Mouse (Mus musculus): ENCODE measurements around the gene Sars2. TPM values are rescaled to one million over a fixed set of nuclear protein-coding genes. Genes with fewer than 3 reads are reported as not detected.

Gene Sars2
- polyA plus RNA-seq, 1 experiment from 2014 or later = 32.8 TPM

DNA sequence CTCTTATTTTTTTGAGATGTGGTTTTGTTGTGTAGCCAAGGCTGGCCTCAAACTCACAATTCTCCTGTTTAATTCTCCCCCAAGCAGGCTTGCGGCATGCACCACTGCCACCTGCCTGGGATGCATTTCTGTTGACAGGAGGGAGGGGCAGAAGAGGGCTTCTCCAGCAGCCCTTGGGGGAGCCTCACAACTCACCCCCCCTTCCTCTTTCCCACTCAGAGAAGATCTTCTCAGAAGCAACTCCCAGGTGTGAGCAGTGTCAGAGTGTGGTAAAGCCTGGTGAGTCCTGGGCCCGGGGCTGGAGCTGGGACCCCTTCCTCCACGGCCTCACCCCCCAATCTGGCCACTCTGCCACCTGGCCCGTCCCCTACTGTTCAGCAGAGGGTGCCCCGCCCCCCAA, 43.4 kb downstream of the Sars2 start:
- Histone ChIP-seq H3K9ac (replicated peaks; ENCODE audit: low read length) (no peak overlapping the region), H3K9me3 (ENCODE audit: low read length) (no peaks in the 10 kb centered on the region), H3K4me3 (ENCODE audit: low read length) (no peak overlapping the region), H3K36me3 (ENCODE audit: insufficient read depth, low read length) (peaks cover 5% of the 10 kb centered on the region; the same call in 1 of the 2 replicates), H3K4me1 (ENCODE audit: insufficient read depth, low read length) (peaks cover 10% of the 10 kb centered on the region), H3K27me3 (ENCODE audit: insufficient read depth, low read length) (no peaks in the 10 kb centered on the region), H3K4me2 (replicated peaks; ENCODE audit: low read depth, low read length) (no peak overlapping the region), H3K27ac (ENCODE audit: low read length) (no peak overlapping the region)
- WGBS = 79% methylated on average over 5 of the region's 5 CpGs
- ATAC-seq (ENCODE audit: low FRiP score, low TSS enrichment) = no peak

DNA sequence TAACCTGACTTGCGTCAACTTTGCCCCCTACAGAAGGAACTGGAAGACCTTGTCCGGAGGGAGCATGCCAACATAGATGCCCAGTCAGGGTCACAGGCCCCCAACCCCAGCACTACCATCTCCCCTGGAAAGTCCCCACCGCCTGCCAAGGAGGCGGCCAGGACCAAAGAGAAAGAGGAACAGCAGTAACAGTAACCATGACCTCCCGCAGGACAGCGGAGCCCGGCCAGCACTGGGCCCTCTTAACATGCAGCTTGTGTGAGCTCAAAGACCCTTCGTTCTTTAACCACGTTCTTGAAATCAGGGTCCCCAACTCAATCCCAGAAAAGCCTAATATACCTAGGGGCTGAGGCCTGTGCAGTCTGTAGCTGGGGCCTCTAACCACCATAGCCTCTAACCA, 46.1 kb downstream of the Sars2 start:
- no peak overlapping the region for H3K4me3 ChIP-seq (ENCODE audit: low read length)
- peaks cover 8% of the 10 kb centered on the region for H3K4me1 ChIP-seq (ENCODE audit: insufficient read depth, low read length)
- WGBS = 92% methylated on average over 9 of the region's 9 CpGs
- no peak for ATAC-seq (ENCODE audit: low FRiP score, low TSS enrichment)
- no peaks in the 10 kb centered on the region for H3K9me3 ChIP-seq (ENCODE audit: low read length)
- no peak overlapping the region for H3K27ac ChIP-seq (ENCODE audit: low read length)
- H3K27me3 ChIP-seq (ENCODE audit: insufficient read depth, low read length) = no peaks in the 10 kb centered on the region
- H3K36me3 ChIP-seq (ENCODE audit: insufficient read depth, low read length) = peaks cover 5% of the 10 kb centered on the region; the same call in 1 of the 2 replicates
- H3K9ac ChIP-seq (replicated peaks; ENCODE audit: low read length) = no peak overlapping the region
- no peak overlapping the region for H3K4me2 ChIP-seq (replicated peaks; ENCODE audit: low read depth, low read length)

DNA sequence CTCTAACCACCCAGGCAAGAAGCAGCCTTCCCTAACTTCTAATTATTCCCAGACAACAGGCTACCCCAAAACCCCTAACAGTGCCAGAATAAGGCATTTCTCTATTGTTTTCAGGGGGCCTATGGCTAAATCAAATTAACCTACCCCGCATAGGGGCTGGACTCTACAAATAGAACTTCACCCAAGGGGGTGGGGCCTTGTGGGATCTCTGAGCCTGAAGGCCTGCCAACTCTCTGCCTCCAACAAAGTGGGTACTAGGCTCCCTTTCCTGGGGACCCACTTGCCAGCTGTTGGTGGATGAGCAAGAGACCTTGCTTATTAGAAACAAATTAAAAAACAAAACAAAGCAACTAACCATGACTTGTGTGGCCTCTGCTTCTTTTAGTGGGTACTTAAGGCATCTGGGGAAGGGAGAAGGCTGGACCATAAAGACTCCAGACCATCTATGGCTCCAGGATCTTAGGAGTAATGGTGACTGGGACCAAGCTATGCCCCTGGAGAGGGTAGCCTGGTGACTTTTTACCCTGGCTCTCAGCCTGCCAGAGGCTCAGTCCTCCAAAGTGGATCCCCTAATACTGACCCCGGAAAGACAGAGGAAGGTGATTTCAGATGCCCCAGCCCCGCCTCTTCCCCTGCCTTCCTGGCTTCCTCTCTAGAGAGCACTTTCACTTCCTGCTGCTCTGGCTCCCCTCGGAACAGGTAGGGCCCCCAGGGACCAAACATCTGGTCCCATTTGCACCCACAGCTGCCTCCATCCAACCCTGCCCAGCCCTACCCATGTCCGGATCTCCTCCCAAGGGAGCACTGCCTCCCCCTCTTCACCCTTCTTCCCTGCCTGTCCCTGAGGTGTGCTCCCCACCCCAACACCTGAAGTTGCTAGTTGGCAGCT, 46.8 kb downstream of the Sars2 start, which contains the start of gene Rinl:
Gene Rinl, plus strand, starts transcription at position 663 of the 889 bp plus-strand sequence.
- Histone ChIP-seq H3K27ac (ENCODE audit: low read length) (peak within 1 kb of the TSS; percentile 31; the same call in 1 of the 2 replicates), H3K9ac (replicated peaks; ENCODE audit: low read length) (no peak within 1 kb of the TSS), H3K36me3 (ENCODE audit: insufficient read depth, low read length) (peaks cover 5% of the 10 kb centered on the region; the same call in 1 of the 2 replicates), H3K4me1 (ENCODE audit: insufficient read depth, low read length) (peaks cover 8% of the 10 kb centered on the region), H3K9me3 (ENCODE audit: low read length) (no peaks in the 10 kb centered on the region), H3K27me3 (ENCODE audit: insufficient read depth, low read length) (no peaks in the 10 kb centered on the region), H3K4me2 (replicated peaks; ENCODE audit: low read depth, low read length) (no peak within 1 kb of the TSS), H3K4me3 (ENCODE audit: low read length) (no peak within 1 kb of the TSS)
- ATAC-seq (ENCODE audit: low FRiP score, low TSS enrichment) = no peak
- 56% methylated on average over 5 of the region's 5 CpGs for WGBS

DNA sequence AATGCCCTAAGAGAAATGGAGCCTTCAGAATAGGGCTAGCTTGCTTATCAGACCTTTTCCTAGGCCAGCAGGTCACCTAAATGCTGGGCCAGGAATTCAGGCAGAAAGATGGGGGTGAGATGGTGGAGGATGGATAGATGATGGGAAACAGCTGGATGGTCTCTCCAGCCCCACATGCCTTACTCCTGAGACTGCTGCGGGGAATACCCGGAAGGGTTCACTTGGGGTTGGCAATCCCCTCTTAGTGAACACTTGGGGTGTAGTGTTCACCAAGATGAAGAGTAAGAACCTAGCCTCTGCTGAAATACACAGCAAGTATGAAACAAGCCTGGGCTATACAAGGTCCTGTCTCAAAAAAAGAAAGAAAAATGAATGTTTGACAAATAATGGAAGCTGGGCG, 47.4 kb downstream of the Sars2 start:
- Histone ChIP-seq H3K27ac (ENCODE audit: low read length) (peak overlapping the region; percentile 31; the same call in 1 of the 2 replicates), H3K4me2 (replicated peaks; ENCODE audit: low read depth, low read length) (no peak overlapping the region), H3K9ac (replicated peaks; ENCODE audit: low read length) (no peak overlapping the region), H3K27me3 (ENCODE audit: insufficient read depth, low read length) (no peaks in the 10 kb centered on the region), H3K4me1 (ENCODE audit: insufficient read depth, low read length) (peaks cover 8% of the 10 kb centered on the region), H3K4me3 (ENCODE audit: low read length) (no peak overlapping the region), H3K36me3 (ENCODE audit: insufficient read depth, low read length) (peaks cover 5% of the 10 kb centered on the region; the same call in 1 of the 2 replicates), H3K9me3 (ENCODE audit: low read length) (no peaks in the 10 kb centered on the region)
- 49% methylated on average over 3 of the region's 3 CpGs for WGBS
- no peak for ATAC-seq (ENCODE audit: low FRiP score, low TSS enrichment)

DNA sequence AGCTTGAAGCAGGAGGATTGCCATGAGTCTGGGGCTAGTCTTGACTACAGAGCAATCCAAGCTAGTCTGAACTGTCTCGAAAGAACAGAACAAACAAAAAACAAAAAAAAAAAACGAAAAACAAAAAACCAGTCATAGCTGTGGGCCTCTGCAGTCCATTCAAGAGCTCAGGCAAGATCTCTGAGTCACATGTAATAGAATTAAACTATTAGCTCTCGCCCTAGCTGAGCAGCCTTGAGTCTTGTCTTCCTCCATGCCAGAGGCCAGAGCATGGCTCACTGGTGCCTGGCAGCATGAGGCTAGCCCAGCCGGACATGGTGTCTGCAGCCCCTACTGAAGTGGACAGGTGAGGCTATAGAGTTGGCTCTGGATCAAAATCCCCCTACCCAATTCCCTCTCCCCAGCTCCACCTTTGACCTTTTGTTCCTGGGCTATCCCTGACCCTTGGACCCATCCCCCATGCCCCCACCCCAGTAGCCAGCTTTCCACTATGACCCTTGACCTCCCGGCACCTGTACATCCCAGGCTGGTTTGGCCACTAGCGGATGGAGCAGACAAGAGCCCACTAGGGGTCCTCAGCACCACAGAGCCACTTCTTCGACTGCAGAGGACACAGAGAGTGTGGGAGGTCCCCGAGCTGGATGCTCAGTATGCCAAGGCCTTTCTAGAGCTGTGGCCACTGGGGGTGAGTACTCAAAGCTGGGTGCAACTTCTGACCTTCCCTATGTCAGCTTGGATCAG, 48.4 kb downstream of the Sars2 start:
- ATAC-seq (ENCODE audit: low FRiP score, low TSS enrichment) = peak; percentile 52; the same call in 1 of the 2 replicates
- H3K9ac ChIP-seq (replicated peaks; ENCODE audit: low read length) = no peak overlapping the region
- no peaks in the 10 kb centered on the region for H3K27me3 ChIP-seq (ENCODE audit: insufficient read depth, low read length)
- H3K4me3 ChIP-seq (ENCODE audit: low read length) = no peak overlapping the region
- H3K9me3 ChIP-seq (ENCODE audit: low read length) = no peaks in the 10 kb centered on the region
- 55% methylated on average over 8 of the region's 8 CpGs for WGBS
- H3K27ac ChIP-seq (ENCODE audit: low read length) = 0 out of 2 replicates have a peak overlapping the region, but pooled peaks have one; percentile 11
- H3K4me1 ChIP-seq (ENCODE audit: insufficient read depth, low read length) = peaks cover 8% of the 10 kb centered on the region
- peaks cover 5% of the 10 kb centered on the region; the same call in 1 of the 2 replicates for H3K36me3 ChIP-seq (ENCODE audit: insufficient read depth, low read length)
- no peak overlapping the region for H3K4me2 ChIP-seq (replicated peaks; ENCODE audit: low read depth, low read length)

DNA sequence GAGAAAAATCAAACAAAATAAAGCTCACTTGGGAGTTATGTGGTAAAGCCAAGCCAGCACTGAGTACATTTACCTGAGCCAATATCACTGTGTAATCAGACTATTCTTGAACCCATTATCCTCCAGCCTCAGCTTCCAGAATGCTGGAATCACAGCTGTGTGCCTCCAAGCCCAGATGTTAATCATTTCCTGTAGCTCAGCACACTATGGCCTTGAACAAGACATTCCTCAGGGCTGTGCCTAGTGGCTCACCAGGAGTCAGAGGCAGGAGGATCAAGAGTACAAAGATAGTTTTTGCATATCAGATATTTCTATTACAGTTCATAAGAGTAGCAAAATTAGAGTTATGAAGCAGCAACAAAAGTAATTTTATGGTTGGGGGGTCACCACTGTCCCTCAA, 49.9 kb downstream of the Sars2 start:
- Histone ChIP-seq H3K4me2 (replicated peaks; ENCODE audit: low read depth, low read length) (no peak overlapping the region), H3K9me3 (ENCODE audit: low read length) (no peaks in the 10 kb centered on the region), H3K4me3 (ENCODE audit: low read length) (no peak overlapping the region), H3K9ac (replicated peaks; ENCODE audit: low read length) (no peak overlapping the region), H3K36me3 (ENCODE audit: insufficient read depth, low read length) (no peaks in the 10 kb centered on the region), H3K27me3 (ENCODE audit: insufficient read depth, low read length) (no peaks in the 10 kb centered on the region), H3K27ac (ENCODE audit: low read length) (no peak overlapping the region), H3K4me1 (ENCODE audit: insufficient read depth, low read length) (peaks cover 14% of the 10 kb centered on the region)
- no peak for ATAC-seq (ENCODE audit: low FRiP score, low TSS enrichment)

DNA sequence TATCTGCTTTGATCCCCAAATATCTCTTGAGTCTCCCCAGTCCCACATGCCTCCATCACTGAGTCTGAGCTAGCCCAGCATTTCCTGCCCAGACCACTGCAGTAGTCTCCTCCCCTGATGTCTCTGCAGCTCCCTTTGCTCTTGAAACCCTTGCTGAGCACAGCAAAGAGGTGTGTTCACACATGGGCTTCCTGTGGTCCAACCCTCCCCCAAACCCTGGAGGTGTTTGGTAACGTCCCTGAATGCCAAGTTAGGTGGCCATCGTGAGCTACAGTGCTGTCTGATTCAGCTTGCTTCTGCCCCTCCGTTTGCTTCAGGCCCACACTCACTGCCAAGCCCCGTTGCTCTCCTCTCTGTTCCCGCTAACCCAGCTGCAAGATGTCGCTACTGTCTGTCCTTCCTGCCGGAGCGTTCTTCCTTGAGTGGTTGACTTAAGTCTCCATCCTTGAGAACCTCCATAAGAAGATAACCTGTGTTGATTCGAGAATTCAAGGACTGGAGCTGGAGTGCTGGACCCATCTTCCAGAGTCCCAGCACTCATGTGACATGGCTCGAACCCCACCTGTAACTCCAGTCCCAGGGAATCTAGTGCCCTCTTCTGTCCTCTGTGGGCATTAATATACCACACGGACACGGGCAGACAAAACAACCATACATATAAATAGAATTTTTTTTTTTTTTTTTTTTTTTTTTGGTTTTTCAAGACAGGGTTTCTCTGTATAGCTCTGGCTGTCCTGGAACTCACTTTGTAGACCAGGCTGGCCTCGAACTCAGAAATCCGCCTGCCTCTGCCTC, 50.8 kb downstream of the Sars2 start:
- Histone ChIP-seq H3K4me1 (ENCODE audit: insufficient read depth, low read length) (peaks cover 18% of the 10 kb centered on the region), H3K27me3 (ENCODE audit: insufficient read depth, low read length) (no peaks in the 10 kb centered on the region), H3K9me3 (ENCODE audit: low read length) (no peaks in the 10 kb centered on the region), H3K9ac (replicated peaks; ENCODE audit: low read length) (no peak overlapping the region), H3K4me2 (replicated peaks; ENCODE audit: low read depth, low read length) (no peak overlapping the region), H3K4me3 (ENCODE audit: low read length) (no peak overlapping the region), H3K27ac (ENCODE audit: low read length) (no peak overlapping the region), H3K36me3 (ENCODE audit: insufficient read depth, low read length) (no peaks in the 10 kb centered on the region)
- WGBS = 75% methylated on average over 13 of the region's 14 CpGs
- ATAC-seq (ENCODE audit: low FRiP score, low TSS enrichment) = no peak

DNA sequence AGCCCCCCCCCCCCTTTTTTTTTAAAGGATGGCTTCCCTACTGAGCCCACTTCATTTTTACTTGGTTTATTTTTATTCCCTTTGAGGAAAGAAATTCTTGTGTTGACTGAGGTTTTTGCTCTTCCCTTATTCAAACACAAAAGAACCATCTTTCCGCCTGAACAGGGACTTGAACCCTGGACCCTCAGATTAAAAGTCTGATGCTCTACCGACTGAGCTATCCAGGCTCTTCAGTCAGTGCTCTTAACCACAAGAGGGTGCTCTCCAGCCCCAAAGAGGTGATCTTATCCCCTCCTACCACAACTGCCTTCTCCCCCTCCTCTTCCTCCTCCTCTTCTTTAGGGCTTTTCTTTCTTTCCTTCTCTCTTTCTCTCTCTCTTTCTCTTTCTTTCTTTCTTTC, 52.0 kb downstream of the Sars2 start:
- WGBS = 34% methylated on average over 2 of the region's 2 CpGs
- no peaks in the 10 kb centered on the region for H3K9me3 ChIP-seq (ENCODE audit: low read length)
- H3K27ac ChIP-seq (ENCODE audit: low read length) = no peak overlapping the region
- no peak overlapping the region for H3K4me2 ChIP-seq (replicated peaks; ENCODE audit: low read depth, low read length)
- ATAC-seq (ENCODE audit: low FRiP score, low TSS enrichment) = no peak
- no peaks in the 10 kb centered on the region for H3K36me3 ChIP-seq (ENCODE audit: insufficient read depth, low read length)
- H3K27me3 ChIP-seq (ENCODE audit: insufficient read depth, low read length) = no peaks in the 10 kb centered on the region
- H3K9ac ChIP-seq (replicated peaks; ENCODE audit: low read length) = no peak overlapping the region
- peaks cover 16% of the 10 kb centered on the region for H3K4me1 ChIP-seq (ENCODE audit: insufficient read depth, low read length)
- H3K4me3 ChIP-seq (ENCODE audit: low read length) = no peak overlapping the region

DNA sequence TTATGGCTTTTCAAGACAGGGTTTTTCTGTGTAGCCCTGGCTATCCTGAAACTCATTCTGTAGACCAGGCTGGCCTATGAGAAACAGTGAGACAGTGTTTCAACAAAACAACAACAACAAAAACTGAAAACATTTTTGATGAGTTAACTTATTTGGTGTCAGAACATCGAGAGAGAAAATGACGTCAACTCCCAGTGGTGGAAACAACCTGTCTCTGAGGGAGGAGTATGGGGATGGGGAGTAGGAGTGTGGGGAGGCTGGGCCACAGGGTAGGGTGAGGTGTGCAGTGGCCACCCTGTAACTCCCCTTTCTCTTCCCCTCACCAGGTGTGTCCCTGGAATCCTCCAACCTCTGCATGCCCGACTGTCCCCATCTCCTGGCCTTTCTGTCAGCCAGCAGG, 52.7 kb downstream of the Sars2 start:
- ATAC-seq (ENCODE audit: low FRiP score, low TSS enrichment) = no peak
- Histone ChIP-seq H3K9ac (replicated peaks; ENCODE audit: low read length) (no peak overlapping the region), H3K4me3 (ENCODE audit: low read length) (no peak overlapping the region), H3K27me3 (ENCODE audit: insufficient read depth, low read length) (no peaks in the 10 kb centered on the region), H3K27ac (ENCODE audit: low read length) (no peak overlapping the region), H3K4me1 (ENCODE audit: insufficient read depth, low read length) (peaks cover 10% of the 10 kb centered on the region), H3K36me3 (ENCODE audit: insufficient read depth, low read length) (no peaks in the 10 kb centered on the region), H3K9me3 (ENCODE audit: low read length) (no peaks in the 10 kb centered on the region), H3K4me2 (replicated peaks; ENCODE audit: low read depth, low read length) (no peak overlapping the region)
- WGBS = 81% methylated on average over 3 of the region's 3 CpGs

Data from kidney, embryonic 16.5 days (tissue).